Mouse (Mus musculus): ENCODE results near the gene Bhmt. TPM values are rescaled to one million over a fixed set of nuclear protein-coding genes. Genes with fewer than 3 reads are reported as not detected.
"Not testable (repeated sequence)": the region's sequence is repeated elsewhere in the genome, so short reads cannot be mapped to it uniquely, and the experiment has no call there.

Bhmt gene
- total RNA-seq, 2 experiments from 2014 or later = not detected

DNA sequence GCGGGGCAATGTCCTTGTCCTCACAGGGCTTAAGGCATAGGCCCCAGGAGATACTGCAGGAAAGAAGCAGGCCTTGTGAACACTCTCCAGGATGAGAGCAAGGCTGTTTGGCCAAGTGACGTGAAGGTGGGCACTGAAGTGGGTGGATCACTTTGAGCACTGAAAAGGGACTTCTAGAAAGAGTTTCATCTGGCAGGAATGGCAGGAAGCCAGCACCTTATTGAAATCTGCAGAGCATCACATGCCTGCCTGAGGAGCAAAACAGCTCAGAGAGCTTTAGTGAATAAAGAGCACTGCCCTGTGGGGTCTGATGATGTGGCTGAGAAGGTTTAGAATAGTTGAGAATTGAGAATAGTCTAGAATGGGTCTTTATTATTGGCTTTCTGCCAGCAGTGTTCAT lies 29.3 kb downstream of the Bhmt start:
- ATAC-seq (replicated peaks; ENCODE audit: poor library complexity) = no peak

DNA sequence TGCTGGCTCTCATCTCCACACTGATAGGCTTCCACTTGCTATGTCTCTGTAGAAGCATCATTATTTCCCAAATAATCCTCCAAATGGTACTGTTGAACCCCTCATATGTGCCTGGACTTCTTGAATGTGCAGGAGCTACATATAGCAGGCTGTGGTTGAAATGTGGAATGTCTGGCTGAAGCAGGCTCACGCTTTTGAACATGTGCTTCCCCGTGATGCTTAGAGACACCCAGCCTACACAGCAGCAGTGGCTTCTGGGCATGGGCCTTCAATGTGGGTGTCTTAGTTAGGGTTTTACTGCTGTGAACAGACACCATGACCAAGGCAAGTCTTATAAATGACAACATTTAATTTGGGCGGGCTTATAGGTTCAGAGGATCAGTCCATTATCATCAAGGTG lies 30.1 kb downstream of the Bhmt start:
- ATAC-seq (replicated peaks; ENCODE audit: poor library complexity) = no peak

DNA sequence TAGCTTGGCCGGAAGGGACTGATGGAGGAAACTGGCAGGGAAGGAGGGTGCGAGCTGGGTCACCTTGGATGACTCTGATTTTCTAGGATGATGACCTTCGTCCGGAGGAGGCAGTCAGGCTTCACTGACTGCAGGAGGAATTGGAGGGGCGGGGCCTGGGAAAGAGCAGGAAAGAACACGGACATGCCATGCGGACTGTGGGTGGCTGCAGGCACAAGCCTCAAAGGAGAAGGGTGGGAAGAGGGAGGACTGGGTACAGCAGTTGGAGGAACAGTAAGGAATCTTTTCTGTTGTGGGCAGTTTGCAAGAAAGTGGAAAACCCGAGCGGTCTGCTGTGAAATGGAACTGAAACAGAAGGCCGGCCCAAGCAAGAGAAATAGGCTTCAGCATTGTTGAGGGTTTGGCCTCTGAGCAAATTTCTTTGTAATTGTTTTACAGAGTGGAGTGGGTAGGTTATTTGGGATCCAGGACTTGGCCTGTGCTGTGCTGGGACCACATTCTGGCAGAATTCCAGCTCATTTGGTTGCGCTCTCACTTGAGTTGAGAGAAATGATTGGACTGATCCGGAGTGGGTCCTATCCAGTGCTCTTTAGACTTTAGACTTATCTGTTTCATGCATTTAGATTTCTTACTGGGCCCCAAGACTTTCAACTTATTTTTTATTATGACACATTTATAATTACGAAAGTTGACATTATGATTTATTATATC lies 30.7 kb downstream of the Bhmt start:
- ATAC-seq (replicated peaks; ENCODE audit: poor library complexity) = no peak

DNA sequence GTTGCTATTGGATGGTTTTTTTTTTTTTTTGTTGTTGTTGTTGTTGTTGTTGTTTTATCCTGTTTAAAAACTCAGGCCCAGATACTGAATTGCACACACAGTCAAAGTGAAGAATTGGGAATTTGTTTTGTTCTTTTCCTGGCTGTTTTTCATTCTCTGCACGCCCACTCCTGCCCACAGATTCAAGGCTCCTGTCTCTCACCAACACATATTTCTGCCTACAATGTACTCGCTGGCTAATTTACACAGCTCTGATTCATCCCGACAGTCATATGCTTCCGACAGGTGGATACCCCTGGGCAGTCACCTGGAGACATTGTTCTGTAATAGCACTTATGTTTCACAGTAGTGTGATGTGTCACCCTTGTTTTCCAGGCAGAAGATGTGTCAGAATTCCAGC lies 33.1 kb downstream of the Bhmt start:
- no peak for ATAC-seq (replicated peaks; ENCODE audit: poor library complexity)

DNA sequence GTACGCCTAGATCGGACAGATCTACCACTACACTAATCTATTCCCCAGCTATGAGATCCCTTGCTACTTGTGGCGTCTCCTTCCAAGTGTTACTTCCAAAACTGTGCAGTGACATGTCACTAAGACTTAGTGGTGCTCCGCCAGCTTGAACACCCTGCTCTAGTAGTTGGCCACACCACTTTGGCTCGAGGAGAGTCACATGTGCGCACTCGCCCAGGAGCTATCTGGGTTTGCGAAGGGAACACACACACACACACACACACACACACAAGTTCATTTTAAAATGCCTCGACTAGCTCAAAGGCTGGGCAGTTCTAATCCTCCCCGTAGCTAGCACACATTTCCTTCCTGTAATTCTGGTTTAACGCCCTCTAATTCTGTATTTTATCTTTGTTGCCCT lies 36.2 kb downstream of the Bhmt start:
- no peak for ATAC-seq (replicated peaks; ENCODE audit: poor library complexity)

DNA sequence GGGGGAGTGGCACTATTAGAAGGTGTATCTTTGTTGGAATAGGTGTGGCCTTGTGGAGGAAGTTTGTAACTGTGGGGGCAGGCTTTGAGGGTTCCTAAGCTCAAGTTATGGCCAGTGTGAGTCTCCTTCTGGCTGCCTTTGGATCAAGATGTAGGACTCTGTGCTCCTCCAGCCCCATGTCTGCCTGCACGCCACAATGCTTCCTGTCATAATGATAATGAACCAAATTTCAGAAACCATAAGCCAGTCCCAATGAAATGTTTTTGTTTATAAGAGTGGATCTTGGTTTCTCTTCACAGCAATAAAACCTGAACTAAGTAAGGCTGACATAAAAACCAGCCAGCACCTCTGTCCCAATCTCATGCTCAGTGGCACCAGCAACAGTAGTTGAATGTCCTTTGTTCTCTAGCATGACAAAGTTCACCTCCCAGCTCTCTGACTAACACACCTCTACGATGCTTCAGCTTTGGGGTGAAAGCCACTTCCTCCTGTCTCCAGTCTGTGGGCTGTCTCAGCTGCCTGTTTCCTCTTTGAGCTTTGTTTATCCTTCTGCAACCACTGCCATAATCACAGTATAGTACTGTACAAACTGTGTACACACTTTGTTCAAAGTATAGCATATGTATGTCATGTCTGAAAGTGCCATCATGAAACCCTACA lies 44.6 kb downstream of the Bhmt start:
- peak; percentile 61 for ATAC-seq (replicated peaks; ENCODE audit: poor library complexity)

DNA sequence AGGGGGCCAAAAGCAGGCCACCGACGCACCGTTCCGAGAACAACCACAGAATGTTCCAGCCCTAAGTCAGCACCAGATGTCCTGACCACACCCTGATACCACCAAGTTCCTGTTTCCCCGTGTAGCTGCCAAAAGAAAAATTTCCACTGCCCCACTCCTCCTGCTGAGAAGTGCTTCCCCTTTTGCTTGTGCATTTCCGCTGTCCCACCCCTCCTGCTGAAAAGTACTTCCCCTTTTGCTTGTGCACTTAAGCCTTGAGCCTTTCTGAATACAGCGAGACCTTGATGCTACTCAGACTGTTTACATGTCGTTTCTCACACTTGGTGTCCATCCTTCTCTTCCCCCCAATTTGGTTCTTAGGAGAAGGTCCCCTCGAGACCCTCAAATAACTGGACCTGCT lies 55.2 kb downstream of the Bhmt start:
- not testable (repeated sequence) for ATAC-seq (replicated peaks; ENCODE audit: poor library complexity)

DNA sequence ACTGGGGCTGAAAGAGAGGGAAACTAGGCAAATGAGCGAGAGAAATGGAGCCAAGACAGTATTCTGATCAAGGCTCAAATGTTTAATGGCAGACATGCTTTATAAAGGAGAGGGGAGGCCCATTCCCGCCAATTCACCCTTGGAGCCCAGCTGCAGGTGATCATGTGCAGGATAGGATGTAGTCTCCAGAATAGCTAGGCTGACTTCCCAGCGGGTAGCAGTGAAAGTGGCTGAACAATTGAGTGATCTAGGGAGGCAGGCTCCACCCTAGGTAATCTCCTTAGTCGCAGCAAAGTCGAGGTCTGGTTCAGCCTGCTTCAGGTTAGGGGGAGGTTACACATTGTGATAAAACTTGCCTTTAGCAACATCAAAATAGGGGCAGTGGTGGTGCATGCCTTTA lies 57.3 kb downstream of the Bhmt start:
- ATAC-seq (replicated peaks; ENCODE audit: poor library complexity) = no peak

DNA sequence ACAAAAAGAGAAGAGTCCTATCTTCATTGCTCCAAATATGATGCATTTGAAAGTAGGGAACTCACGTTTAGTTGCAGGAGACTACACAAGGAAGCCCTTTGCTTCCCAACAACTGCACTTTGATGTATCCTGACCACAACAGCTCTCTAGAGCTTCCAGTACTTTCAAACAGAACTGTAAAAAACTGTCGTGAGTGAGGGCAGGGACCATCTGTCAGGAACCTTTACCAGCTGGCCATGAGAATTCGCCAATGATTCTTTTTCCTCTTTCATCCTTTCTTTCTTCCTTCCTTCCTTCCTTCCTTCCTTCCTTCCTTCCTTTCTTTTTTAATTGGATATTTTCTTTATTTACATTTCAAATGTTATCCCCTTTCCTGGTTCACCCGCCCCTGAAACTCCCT lies 68.1 kb downstream of the Bhmt start:
- no peak for ATAC-seq (replicated peaks; ENCODE audit: poor library complexity)

Other genes starting within 250 kb of the Bhmt start
- 10.6 and 13.6 TPM in 2 replicates for gene Jmy, start 138.2 kb downstream of the Bhmt start, total RNA-seq (2015)
- gene Jmy, start 138.2 kb downstream of the Bhmt start, total RNA-seq (2017) = 6.1 and 9.3 TPM in 2 replicates
- gene Bhmt2, start 36.3 kb upstream of the Bhmt start, total RNA-seq (2015) = not detected in 2 replicates
- not detected in 2 replicates for gene Bhmt2, start 36.3 kb upstream of the Bhmt start, total RNA-seq (2017)
- gene Dmgdh, start 36.5 kb upstream of the Bhmt start, total RNA-seq (2015) = not detected in 2 replicates
- not detected in 2 replicates for gene Dmgdh, start 36.5 kb upstream of the Bhmt start, total RNA-seq (2017)
- gene Arsb, start 133.7 kb upstream of the Bhmt start, total RNA-seq (2015) = 157 TPM in 2 replicates
- gene Arsb, start 133.7 kb upstream of the Bhmt start, total RNA-seq (2017) = 32.4 and 33.8 TPM in 2 replicates

Data from megakaryocyte progenitor cell, adult 5-6 weeks (primary cell).